Mouse (Mus musculus) MEL (cell line): ENCODE results near the gene Itm2b.

Experiments
- BHLHE40 ChIP-seq: IDR thresholded peaks from 2 replicates; pipeline ENCODE4 v1.6.1; 2012; ENCODE audit warnings: low read depth, mild to moderate bottlenecking, inconsistent platforms, low read length, improper control_type of control experiment, borderline replicate concordance
- CTCF ChIP-seq, 3 experiments: IDR thresholded peaks in 2 of 3; conservative IDR thresholded peaks in 1 of 3; 2 replicates each; pipeline ENCODE4 v1.5.1; 2011 to 2012; ENCODE audit warnings: low read length in 3 of 3, low read depth in 2 of 3, mild to moderate bottlenecking in 2 of 3, improper control_type of control experiment in 1 of 3, inconsistent platforms in 1 of 3, mixed read lengths in 1 of 3, moderate library complexity in 1 of 3; ENCODE audit not compliant: control insufficient read depth in 1 of 3, insufficient read depth in 1 of 3, poor library complexity in 1 of 3, severe bottlenecking in 1 of 3
- EP300 ChIP-seq, 2 experiments: IDR thresholded peaks; 2 replicates each; pipeline ENCODE4 v1.6.1; 2011; ENCODE audit warnings: improper control_type of control experiment in 2 of 2, low read length in 2 of 2, low read depth in 1 of 2, mild to moderate bottlenecking in 1 of 2
- GATA1 ChIP-seq: IDR thresholded peaks from 2 replicates; pipeline ENCODE4 v1.6.1; 2011; ENCODE audit warnings: low read depth, low read length, improper control_type of control experiment
- MAX ChIP-seq: IDR thresholded peaks from 2 replicates; pipeline ENCODE4 v1.6.1; 2011; ENCODE audit warnings: low read length, improper control_type of control experiment
- POLR2A ChIP-seq, 2 experiments: IDR thresholded peaks; 2 replicates each; pipeline ENCODE4 v1.6.1; 2011 to 2012; ENCODE audit warnings: low read length in 2 of 2, mild to moderate bottlenecking in 2 of 2, control low read depth in 1 of 2, improper control_type of control experiment in 1 of 2, low read depth in 1 of 2, moderate library complexity in 1 of 2; ENCODE audit not compliant: control insufficient read depth in 1 of 2, insufficient read depth in 1 of 2, poor library complexity in 1 of 2
- SIN3A ChIP-seq: IDR thresholded peaks from 2 replicates; pipeline ENCODE4 v1.6.1; 2012; ENCODE audit warnings: low read length, improper control_type of control experiment, inconsistent platforms
- TBP ChIP-seq: IDR thresholded peaks from 2 replicates; pipeline ENCODE4 v1.8.0; 2011; ENCODE audit warnings: low read depth, low read length, improper control_type of control experiment
- ZNF384 ChIP-seq: IDR thresholded peaks from 2 replicates; pipeline ENCODE4 v1.6.1; 2012; ENCODE audit warnings: low read depth, mild to moderate bottlenecking, inconsistent platforms, low read length, improper control_type of control experiment

- TF ChIP-seq CTCF (IDR thresholded peaks at IDR 0.05 in 2 of 3, conservative IDR thresholded peaks at IDR 0.05 in 1 of 3; ENCODE audit: control insufficient read depth in 1 of 3, insufficient read depth in 1 of 3, low read depth in 2 of 3, low read length in 3 of 3, poor library complexity in 1 of 3, severe bottlenecking in 1 of 3): no peak
- TF ChIP-seq ZNF384: no peak
- no peak for TF ChIP-seq POLR2A (IDR thresholded peaks at IDR 0.05; ENCODE audit: control insufficient read depth in 1 of 2, insufficient read depth in 1 of 2, low read depth in 1 of 2, low read length in 2 of 2, poor library complexity in 1 of 2)
- no peak for TF ChIP-seq EP300 (IDR thresholded peaks at IDR 0.05; ENCODE audit: low read depth in 1 of 2, low read length in 2 of 2)
- no peak for TF ChIP-seq BHLHE40
- no peak for TF ChIP-seq GATA1
- TF ChIP-seq SIN3A: no peak
- TF ChIP-seq MAX: no peak
- TF ChIP-seq TBP: no peak
Observed at GRCm38 (mm10) chr14:73389059-73389458, 4.0 kb upstream of the Itm2b start.
